Mouse (Mus musculus) cortical plate, adult 2 months (tissue): ENCODE data around the gene Fam131c. TPM values are rescaled to one million over a fixed set of nuclear protein-coding genes. Genes with fewer than 3 reads are reported as not detected.
A peak's percentile ranks its signal among the peaks of the same experiment; 100 is the strongest.

Source experiments
- H3K27ac ChIP-seq: fragments of 200-500 bp; 2 replicates; pipeline ENCODE4 v1.5.1; 2012; ENCODE audit warnings: low read length, control low read depth, inconsistent platforms; ENCODE audit not compliant: insufficient read depth
- H3K4me1 ChIP-seq: fragments of 200-500 bp; 2 replicates; pipeline ENCODE4 v1.6.1; 2011; ENCODE audit warnings: low read length; ENCODE audit not compliant: control insufficient read depth, insufficient read depth
- H3K4me3 ChIP-seq: fragments of 200-500 bp; 2 replicates; pipeline ENCODE4 v1.5.1; 2011; ENCODE audit warnings: mild to moderate bottlenecking, low read length, control low read depth; ENCODE audit not compliant: insufficient read depth
- CTCF ChIP-seq: fragments of 200-500 bp; IDR thresholded peaks from 2 replicates; pipeline ENCODE4 v1.5.1; 2011; ENCODE audit warnings: mild to moderate bottlenecking, control low read depth, low read length; ENCODE audit not compliant: insufficient read depth; ENCODE audit errors: extremely low read depth
- POLR2A ChIP-seq: fragments of 200-500 bp; IDR thresholded peaks from 2 replicates; pipeline ENCODE4 v1.6.1; 2011; ENCODE audit warnings: mild to moderate bottlenecking, low read length, control low read depth; ENCODE audit not compliant: insufficient read depth; ENCODE audit errors: extremely low read depth
- polyA plus RNA-seq: library from polyadenylated mRNA; depleted of rRNA; stranded (reverse); fragments of >200 nt; gene quantifications from 2 replicates; pipeline ENCODE4 v1.2.3, GENCODE M21; 2012

The Fam131c gene
- polyA plus RNA-seq, 1 experiment = 3.3 TPM

DNA sequence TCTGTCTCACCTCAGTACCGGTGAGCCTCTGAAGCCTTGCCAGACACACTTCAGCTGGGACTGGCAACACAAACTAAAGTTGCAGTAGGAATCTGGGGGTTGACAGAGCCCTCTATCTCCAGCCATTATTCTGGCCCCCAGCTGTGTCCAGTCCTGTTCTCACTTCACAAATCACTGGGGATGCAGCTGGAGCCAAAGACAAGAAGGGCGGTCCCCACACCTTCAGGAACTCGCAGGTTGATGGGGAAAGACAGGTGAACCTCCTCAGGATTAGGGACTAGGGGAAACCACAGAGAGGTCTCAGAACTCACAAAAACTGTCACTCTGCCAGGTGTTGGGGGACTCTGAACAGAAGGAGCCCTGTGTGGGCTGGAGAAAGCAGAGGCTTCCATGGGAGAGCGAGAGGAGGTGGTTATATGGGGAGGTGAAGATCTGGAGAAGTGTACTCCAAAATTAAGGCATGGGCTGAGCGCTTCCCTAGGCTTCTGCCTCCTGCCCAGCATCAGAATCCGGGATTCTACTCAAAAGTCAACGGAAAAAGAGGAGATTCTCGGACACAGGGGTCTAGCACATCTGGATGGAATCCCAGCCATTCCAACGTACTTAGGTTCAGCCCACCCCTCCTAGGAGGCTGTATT, 52.3 kb downstream of the Fam131c start, which contains the start of gene Hspb7:
Gene Hspb7 (plus strand): TSS at position 588 of the 638 bp plus-strand sequence.
- H3K4me3 ChIP-seq = no peak within 1 kb of the TSS
- peaks cover 3% of the 10 kb centered on the region; the same call in 1 of the 2 replicates for H3K4me1 ChIP-seq
- no peak for TF ChIP-seq POLR2A
- no peak within 1 kb of the TSS for H3K27ac ChIP-seq

DNA sequence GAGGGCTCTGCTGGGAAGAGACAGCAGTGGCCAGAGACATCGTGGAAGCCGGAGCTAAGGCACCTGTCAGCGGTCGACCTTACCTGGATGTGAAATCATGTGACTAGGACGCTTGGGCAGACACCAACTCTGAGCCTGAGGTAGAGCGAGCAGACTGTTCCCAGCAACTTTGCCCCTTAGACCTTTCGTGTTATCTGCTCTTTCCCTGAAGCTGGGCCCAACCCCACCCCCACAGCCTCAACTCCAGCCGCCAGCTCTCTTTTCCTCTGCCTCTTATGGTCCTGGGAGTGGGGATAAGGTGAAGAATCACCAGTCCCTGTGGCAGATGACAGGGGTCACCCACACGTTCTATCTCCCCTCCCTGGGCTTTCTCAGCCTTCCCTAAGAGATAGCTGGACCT, 52.9 kb downstream of the Fam131c start:
- TF ChIP-seq CTCF (no peak), POLR2A (no peak)
- no peak overlapping the region for H3K27ac ChIP-seq

DNA sequence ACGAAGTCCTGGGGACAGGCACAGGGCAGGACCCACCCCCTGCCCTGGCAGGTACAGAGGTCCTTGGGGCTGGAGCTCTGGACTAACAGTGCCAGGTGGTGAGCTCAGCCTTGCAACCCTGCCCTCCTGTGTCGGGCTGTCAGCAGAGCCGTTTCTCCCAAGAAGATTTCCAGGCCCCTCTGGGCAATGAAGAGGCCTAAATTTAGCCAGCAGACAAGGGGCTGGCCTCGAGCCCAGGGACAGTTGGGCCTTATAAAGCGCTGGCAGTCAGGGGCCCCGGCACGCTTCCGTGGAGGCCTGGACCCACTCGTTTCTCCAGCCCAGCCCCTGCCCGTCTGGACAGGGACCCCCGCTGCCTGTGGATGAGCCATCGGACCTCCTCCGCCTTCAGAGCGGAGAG, 53.4 kb downstream of the Fam131c start:
- no peak overlapping the region for H3K4me3 ChIP-seq
- TF ChIP-seq CTCF (no peak), POLR2A (no peak)
- peaks cover 3% of the 10 kb centered on the region; the same call in 1 of the 2 replicates for H3K4me1 ChIP-seq
- no peak overlapping the region for H3K27ac ChIP-seq

More for the DNA sequence above, 52.9 kb downstream of the Fam131c start:
- Histone ChIP-seq H3K4me1 (peaks cover 3% of the 10 kb centered on the region; the same call in 1 of the 2 replicates), H3K4me3 (no peak overlapping the region)

DNA sequence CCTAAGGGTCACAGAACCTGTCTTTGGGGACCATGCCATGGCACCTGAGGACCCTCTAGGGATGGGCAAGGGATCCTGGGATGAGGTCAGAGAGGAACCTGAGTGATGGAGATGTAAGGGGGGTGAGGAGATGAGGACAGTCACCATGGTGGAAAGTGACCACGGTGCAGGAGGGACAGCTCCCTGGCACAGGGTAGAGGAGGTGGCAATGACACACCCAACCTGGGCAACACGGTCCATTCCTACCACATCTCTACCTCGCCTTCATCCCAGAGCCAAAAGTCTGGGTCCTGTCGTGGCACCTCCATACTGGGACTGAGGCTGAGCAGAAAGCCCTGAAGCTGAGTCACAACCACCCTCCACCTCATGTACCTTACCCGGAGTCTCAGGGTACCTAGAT, 54.8 kb downstream of the Fam131c start:
- Histone ChIP-seq H3K27ac (no peak overlapping the region), H3K4me1 (peaks cover 3% of the 10 kb centered on the region; the same call in 1 of the 2 replicates), H3K4me3 (no peak overlapping the region)
- TF ChIP-seq POLR2A (no peak), CTCF (no peak)

DNA sequence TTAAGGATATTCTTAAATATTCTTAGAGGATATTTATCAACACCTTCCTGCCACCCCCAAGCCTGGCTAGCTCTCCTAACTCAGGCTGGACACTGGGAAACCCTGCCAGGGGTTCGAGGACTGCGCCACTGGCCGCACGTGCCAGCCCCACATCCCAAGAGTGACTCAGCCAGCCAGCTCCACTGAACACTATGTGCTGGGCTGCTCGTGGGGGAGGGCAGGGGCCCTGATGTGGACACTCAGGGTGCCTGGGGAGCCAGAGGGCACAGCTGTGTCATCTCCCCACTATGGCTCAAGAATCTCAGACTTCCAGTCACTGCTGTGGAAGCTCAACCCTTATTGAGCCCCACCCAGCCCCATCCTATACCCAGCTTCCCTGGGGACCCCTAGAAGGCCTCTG, 55.3 kb downstream of the Fam131c start:
- Histone ChIP-seq H3K4me1 (peaks cover 3% of the 10 kb centered on the region; the same call in 1 of the 2 replicates), H3K27ac (no peak overlapping the region), H3K4me3 (no peak overlapping the region)
- no peak for TF ChIP-seq POLR2A
- no peak for TF ChIP-seq CTCF

DNA sequence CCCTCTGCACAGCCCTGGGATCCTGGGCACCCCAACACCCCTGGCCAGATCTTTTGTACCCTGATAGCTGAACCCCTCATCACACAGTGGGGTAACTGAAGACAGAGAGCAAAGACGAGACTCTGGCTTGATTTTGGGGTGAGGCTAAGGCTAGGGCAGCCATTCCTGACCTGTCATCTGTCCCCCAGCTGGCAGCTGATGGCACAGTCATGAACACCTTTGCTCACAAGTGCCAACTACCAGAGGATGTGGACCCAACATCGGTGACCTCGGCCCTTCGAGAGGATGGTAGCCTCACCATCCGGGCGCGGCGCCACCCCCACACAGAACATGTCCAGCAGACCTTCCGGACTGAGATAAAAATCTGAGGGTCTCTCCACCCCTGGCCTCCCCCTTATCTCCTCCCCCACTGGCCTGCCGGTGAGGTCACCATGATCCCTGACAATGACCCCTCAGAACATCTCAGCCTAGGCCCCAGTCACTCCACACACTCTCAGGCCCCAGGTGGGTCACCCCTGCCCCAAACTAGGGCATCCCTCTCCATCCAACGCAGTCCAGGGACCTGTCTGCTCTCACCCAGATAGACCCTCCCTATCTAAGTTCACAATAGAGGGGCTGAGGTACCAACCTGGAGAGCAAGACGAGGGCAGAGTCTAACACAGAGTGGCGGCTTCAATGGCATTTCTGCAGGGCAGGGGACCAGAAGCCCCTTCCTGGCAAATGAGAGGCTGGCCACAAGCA, 55.8 kb downstream of the Fam131c start:
- TF ChIP-seq POLR2A (no peak), CTCF (no peak)
- Histone ChIP-seq H3K4me3 (no peak overlapping the region), H3K4me1 (peaks cover 3% of the 10 kb centered on the region; the same call in 1 of the 2 replicates), H3K27ac (no peak overlapping the region)

DNA sequence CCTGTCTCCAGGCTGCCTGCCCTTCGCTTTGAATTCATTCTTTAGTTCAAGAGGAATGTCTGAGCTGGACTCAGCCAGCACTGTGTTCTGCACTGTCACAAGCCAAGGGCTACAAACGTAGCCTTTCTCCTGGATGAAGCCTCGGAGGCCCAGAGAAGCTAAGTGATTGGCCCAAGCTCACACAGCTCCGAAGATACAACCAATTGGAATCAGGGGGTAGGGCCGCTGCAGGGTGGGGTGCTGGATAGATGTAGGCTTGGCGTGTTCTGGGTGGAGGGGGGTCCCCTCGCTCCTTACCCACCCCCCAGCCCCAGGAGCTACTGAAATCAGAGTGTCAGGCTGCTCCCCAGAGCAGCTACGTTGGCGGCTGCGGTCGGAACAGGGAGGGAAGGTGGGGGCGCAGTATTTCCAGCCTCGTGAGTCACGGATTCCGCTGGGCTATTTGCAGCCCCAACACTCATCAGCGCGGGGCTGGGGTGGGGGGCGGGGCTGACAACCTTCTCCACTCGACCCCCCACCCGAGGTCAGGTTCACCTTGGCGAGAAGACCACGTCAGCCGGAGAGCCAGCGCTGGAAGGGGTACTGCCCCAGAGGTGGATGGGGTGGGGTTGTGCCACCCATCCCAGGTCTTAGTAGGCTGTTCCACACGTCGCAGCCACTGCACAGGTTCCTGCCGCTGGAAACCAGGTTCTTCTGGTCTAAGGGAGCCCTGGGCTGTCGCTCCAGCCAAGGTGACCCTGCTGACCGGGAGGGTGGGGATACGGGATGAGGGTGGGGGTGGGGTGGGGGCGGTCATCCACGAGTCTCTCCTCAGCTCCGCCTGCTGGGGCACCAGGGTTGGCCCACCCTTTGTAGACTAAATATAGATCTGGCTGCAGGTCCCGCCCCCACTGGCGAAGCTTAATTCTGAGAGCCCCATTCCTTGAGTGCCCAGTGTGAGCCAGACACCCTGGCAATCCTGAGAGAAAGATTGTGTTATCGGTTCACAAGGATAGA, 57.8 kb downstream of the Fam131c start:
- H3K27ac ChIP-seq = peak overlapping the region; percentile 69; the same call in 1 of the 2 replicates
- TF ChIP-seq POLR2A (peak; percentile 89), CTCF (no peak)

DNA sequence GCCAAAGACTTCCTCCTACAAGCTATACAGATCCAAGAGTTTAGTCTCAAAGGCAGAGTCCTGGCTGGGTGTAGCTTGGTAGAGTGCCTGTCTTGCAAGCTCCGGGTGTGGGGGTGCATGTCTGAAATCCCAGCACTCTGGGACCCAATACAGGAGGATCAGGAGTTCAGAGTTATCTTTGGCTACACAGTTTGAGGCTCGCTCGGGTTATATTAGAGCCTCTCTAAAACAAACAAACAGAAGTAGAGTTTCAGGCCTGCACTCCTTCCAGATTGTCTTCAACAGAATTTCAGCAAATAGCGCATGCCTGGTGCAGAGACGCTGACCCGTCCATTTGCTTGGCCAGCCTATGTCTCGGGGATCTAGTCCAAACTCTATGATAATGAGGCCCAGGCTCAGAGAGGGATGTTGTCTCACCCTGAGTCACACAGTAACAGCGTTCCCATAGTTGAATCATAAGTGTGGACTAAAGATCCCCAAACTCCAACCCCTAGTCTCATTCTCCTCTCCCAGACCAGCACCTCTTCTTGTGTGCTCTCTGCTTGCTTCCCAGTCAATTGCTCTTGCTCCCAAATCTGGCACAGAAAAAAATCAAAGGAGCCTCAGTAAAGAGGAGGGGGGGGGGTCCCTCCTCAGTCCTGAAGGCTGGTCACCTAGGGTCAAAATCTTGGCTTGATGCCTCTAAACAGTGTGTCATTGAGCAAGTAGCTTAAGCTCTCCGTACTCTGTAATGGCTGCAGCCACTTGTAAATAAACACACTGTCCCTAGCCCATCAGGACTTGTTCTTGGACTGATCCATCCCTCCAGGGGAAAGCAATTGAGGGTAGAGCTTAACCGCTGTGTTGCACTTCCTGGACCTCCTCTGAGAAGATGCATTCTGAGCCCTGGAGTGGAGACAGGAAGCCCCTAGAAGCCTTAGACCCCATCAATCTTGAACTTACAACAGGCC, 59.1 kb downstream of the Fam131c start:
- H3K4me3 ChIP-seq = no peak overlapping the region
- TF ChIP-seq POLR2A (no peak), CTCF (no peak)
- H3K27ac ChIP-seq = 0 out of 2 replicates have a peak overlapping the region, but pooled peaks have one; percentile 3
- H3K4me1 ChIP-seq = peaks cover 2% of the 10 kb centered on the region; the same call in 1 of the 2 replicates

More for the DNA sequence above, 57.8 kb downstream of the Fam131c start:
- Histone ChIP-seq H3K4me1 (peaks cover 2% of the 10 kb centered on the region; the same call in 1 of the 2 replicates), H3K4me3 (peak overlapping the region; percentile 53)

DNA sequence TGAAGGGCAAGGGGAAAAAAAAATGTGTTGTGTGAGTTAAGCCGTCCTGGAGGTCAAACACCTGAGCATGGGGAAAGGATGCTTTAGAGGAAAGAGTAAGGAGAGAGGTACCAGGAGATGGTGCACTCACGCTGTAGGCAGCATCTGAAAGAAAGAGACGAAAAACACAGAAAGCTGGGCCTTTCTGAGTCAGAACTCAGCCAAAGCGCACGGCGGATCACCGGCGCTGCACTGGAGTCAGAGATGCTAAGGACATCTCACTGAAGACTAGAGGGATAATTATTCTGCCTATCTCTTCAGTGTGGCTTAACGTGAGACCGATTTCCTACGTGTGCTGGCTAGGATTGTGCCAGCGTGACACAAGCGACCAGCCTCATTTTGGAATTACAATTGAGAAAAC, 59.9 kb downstream of the Fam131c start:
- no peak overlapping the region for H3K27ac ChIP-seq
- no peak for TF ChIP-seq POLR2A
- TF ChIP-seq CTCF = no peak
- peaks cover 2% of the 10 kb centered on the region; the same call in 1 of the 2 replicates for H3K4me1 ChIP-seq
- H3K4me3 ChIP-seq = no peak overlapping the region
